Mouse (Mus musculus) midbrain, embryonic 16.5 days (tissue): Measurements from ENCODE around the gene Usp38. TPM values are rescaled to one million over a fixed set of nuclear protein-coding genes. Genes with fewer than 3 reads are reported as not detected.
A peak's percentile ranks its signal among the peaks of the same experiment; 100 is the strongest.

Experiments
- ATAC-seq: fragments of 200-750 bp; cut with Nextera tagmentation; 2 replicates; pipeline ENCODE4 v1.8.0; 2017; ENCODE audit warnings: moderate TSS enrichment
- H3K27ac ChIP-seq: fragments of 300-500 bp; sonication (generic); 2 replicates; pipeline ENCODE4 v1.5.1; 2014; ENCODE audit warnings: mild to moderate bottlenecking, low read length, mixed read lengths
- H3K27me3 ChIP-seq: fragments of 300-500 bp; sonication (generic); 2 replicates; pipeline ENCODE4 v1.6.1; 2014; ENCODE audit warnings: low read depth, low read length, mixed read lengths; ENCODE audit not compliant: control insufficient read depth, insufficient read depth
- H3K36me3 ChIP-seq: fragments of 300-500 bp; sonication (generic); 2 replicates; pipeline ENCODE4 v1.6.1; 2014; ENCODE audit warnings: mild to moderate bottlenecking, low read length, moderate library complexity, mixed read lengths; ENCODE audit not compliant: control insufficient read depth, insufficient read depth
- H3K4me1 ChIP-seq: fragments of 300-500 bp; sonication (generic); 2 replicates; pipeline ENCODE4 v1.6.1; 2014; ENCODE audit warnings: mild to moderate bottlenecking, low read length, mixed read lengths; ENCODE audit not compliant: control insufficient read depth, insufficient read depth
- H3K4me2 ChIP-seq: fragments of 300-500 bp; sonication (generic); 2 replicates; pipeline ENCODE4 v1.6.1; 2014; ENCODE audit warnings: mild to moderate bottlenecking, low read length, mixed read lengths
- H3K4me3 ChIP-seq: fragments of 300-500 bp; sonication (generic); 2 replicates; pipeline ENCODE4 v1.5.1; 2014; ENCODE audit warnings: low read depth, mild to moderate bottlenecking, low read length, moderate library complexity, mixed read lengths
- H3K9ac ChIP-seq: fragments of 300-500 bp; sonication (generic); 2 replicates; pipeline ENCODE4 v1.6.1; 2014; ENCODE audit warnings: low read depth, low read length, mixed read lengths
- H3K9me3 ChIP-seq: fragments of 300-500 bp; sonication (generic); replicated peaks from 2 replicates; pipeline ENCODE4 v1.6.1; 2014; ENCODE audit warnings: mild to moderate bottlenecking, low read length, mixed read lengths; ENCODE audit not compliant: control insufficient read depth, poor library complexity, severe bottlenecking
- WGBS: fragments of 180-500 bp; shearing (Covaris S2); extraction: QIAGEN DNeasy Blood & Tissue Kit; methylation state at CpG from one replicate; pipeline ENCODE4 v1.1.7; 2014; 5-methylcytosine and 5-hydroxymethylcytosine counted together
- polyA plus RNA-seq: library from polyadenylated mRNA; unstranded; fragments of >200 nt; fragmentation: Nextera tagmentation; extraction: Ambion mirVana; gene quantifications from 2 replicates; pipeline ENCODE4 v1.2.1, GENCODE M21; 2015

Gene Usp38
- polyA plus RNA-seq, 1 experiment from 2014 or later, result 16.5 TPM

GRCm38 (mm10) chr8:81012031-81012560 is 2.6 kb downstream of the Usp38 start:
- H3K36me3 ChIP-seq, result peaks cover 4% of the 10 kb centered on the region; the same call in 1 of the 2 replicates
- H3K27ac ChIP-seq, result no peak overlapping the region
- no peaks in the 10 kb centered on the region for H3K27me3 ChIP-seq
- H3K9ac ChIP-seq, result 0 out of 2 replicates have a peak overlapping the region, but pooled peaks have one; percentile 20
- H3K4me2 ChIP-seq, result peak overlapping the region; percentile 46
- no peak overlapping the region for H3K4me3 ChIP-seq
- WGBS, result 89% methylated on average over 4 of the region's 4 CpGs
- H3K9me3 ChIP-seq, result no peaks in the 10 kb centered on the region
- H3K4me1 ChIP-seq, result peaks cover 37% of the 10 kb centered on the region
- no peak for ATAC-seq

- no peak overlapping the region for H3K9ac ChIP-seq
- 91% methylated on average over 5 of the region's 5 CpGs for WGBS
Measured at GRCm38 (mm10) chr8:81010386-81010785, 4.3 kb downstream of the Usp38 start.

GRCm38 (mm10) chr8:81005114-81005513 is 9.6 kb downstream of the Usp38 start:
- Histone ChIP-seq H3K4me2 (no peak overlapping the region), H3K4me3 (no peak overlapping the region), H3K9me3 (no peaks in the 10 kb centered on the region), H3K4me1 (peaks cover 5% of the 10 kb centered on the region; the same call in 1 of the 2 replicates), H3K36me3 (peaks cover 21% of the 10 kb centered on the region), H3K27me3 (no peaks in the 10 kb centered on the region), H3K9ac (no peak overlapping the region), H3K27ac (no peak overlapping the region)
- no peak for ATAC-seq
- WGBS, result 86% methylated on average over 1 of the region's 1 CpGs

More at GRCm38 (mm10) chr8:81010386-81010785, 4.3 kb downstream of the Usp38 start:
- Histone ChIP-seq H3K4me1 (peaks cover 33% of the 10 kb centered on the region), H3K27me3 (no peaks in the 10 kb centered on the region), H3K4me3 (no peak overlapping the region), H3K9me3 (no peaks in the 10 kb centered on the region), H3K4me2 (no peak overlapping the region), H3K36me3 (peaks cover 11% of the 10 kb centered on the region; the same call in 1 of the 2 replicates), H3K27ac (no peak overlapping the region)
- no peak for ATAC-seq

- Histone ChIP-seq H3K9ac (no peak overlapping the region), H3K4me1 (no peaks in the 10 kb centered on the region), H3K27ac (no peak overlapping the region), H3K4me3 (no peak overlapping the region), H3K9me3 (no peaks in the 10 kb centered on the region), H3K4me2 (no peak overlapping the region), H3K36me3 (peaks cover 22% of the 10 kb centered on the region), H3K27me3 (no peaks in the 10 kb centered on the region)
- WGBS, result 25% methylated on average over 1 of the region's 1 CpGs
- no peak for ATAC-seq
Measured at GRCm38 (mm10) chr8:80996632-80997031, 18.1 kb downstream of the Usp38 start.

GRCm38 (mm10) chr8:80991937-80992336 is 22.8 kb downstream of the Usp38 start:
- Histone ChIP-seq H3K36me3 (peaks cover 33% of the 10 kb centered on the region), H3K4me3 (no peak overlapping the region), H3K27me3 (no peaks in the 10 kb centered on the region), H3K4me2 (no peak overlapping the region), H3K4me1 (no peaks in the 10 kb centered on the region), H3K27ac (no peak overlapping the region), H3K9ac (no peak overlapping the region), H3K9me3 (no peaks in the 10 kb centered on the region)
- peak; percentile 87 for ATAC-seq
- WGBS, result 54% methylated on average over 3 of the region's 3 CpGs

- H3K9me3 ChIP-seq, result no peaks in the 10 kb centered on the region
- whole genome bisulfite sequencing, result 71% methylated on average over 4 of the region's 4 CpGs
- ATAC-seq, result no peak
- H3K27ac ChIP-seq, result no peak overlapping the region
- H3K27me3 ChIP-seq, result no peaks in the 10 kb centered on the region
- H3K4me2 ChIP-seq, result no peak overlapping the region
- no peaks in the 10 kb centered on the region for H3K4me1 ChIP-seq
- peaks cover 26% of the 10 kb centered on the region for H3K36me3 ChIP-seq
- no peak overlapping the region for H3K4me3 ChIP-seq
- no peak overlapping the region for H3K9ac ChIP-seq
Measured at GRCm38 (mm10) chr8:80982829-80983228, 31.9 kb downstream of the Usp38 start.

- Histone ChIP-seq H3K27ac (no peak overlapping the region), H3K9ac (no peak overlapping the region), H3K4me1 (no peaks in the 10 kb centered on the region), H3K27me3 (no peaks in the 10 kb centered on the region), H3K4me2 (no peak overlapping the region), H3K4me3 (no peak overlapping the region), H3K36me3 (peaks cover 19% of the 10 kb centered on the region), H3K9me3 (no peaks in the 10 kb centered on the region)
- 73% methylated on average over 9 of the region's 9 CpGs for WGBS
- ATAC-seq, result no peak
Measured at GRCm38 (mm10) chr8:80981696-80982095, 33.0 kb downstream of the Usp38 start.

- WGBS, result 88% methylated on average over 4 of the region's 4 CpGs
- no peak for ATAC-seq
- no peaks in the 10 kb centered on the region for H3K9me3 ChIP-seq
- no peaks in the 10 kb centered on the region for H3K4me1 ChIP-seq
- no peak overlapping the region for H3K9ac ChIP-seq
- H3K27ac ChIP-seq, result no peak overlapping the region
- no peaks in the 10 kb centered on the region for H3K27me3 ChIP-seq
- no peak overlapping the region for H3K4me2 ChIP-seq
- no peak overlapping the region for H3K4me3 ChIP-seq
- H3K36me3 ChIP-seq, result peaks cover 13% of the 10 kb centered on the region
Measured at GRCm38 (mm10) chr8:80980063-80980462, 34.7 kb downstream of the Usp38 start.

GRCm38 (mm10) chr8:80977231-80977630 is 37.5 kb downstream of the Usp38 start:
- Histone ChIP-seq H3K4me1 (no peaks in the 10 kb centered on the region), H3K4me2 (no peak overlapping the region), H3K4me3 (no peak overlapping the region), H3K27me3 (no peaks in the 10 kb centered on the region), H3K9ac (no peak overlapping the region), H3K9me3 (no peaks in the 10 kb centered on the region), H3K27ac (no peak overlapping the region), H3K36me3 (peaks cover 8% of the 10 kb centered on the region)
- no peak for ATAC-seq
- 72% methylated on average over 1 of the region's 1 CpGs for WGBS
